Mouse (Mus musculus): Measurements from ENCODE around the gene Bcl11b.

The Bcl11b gene

DNA sequence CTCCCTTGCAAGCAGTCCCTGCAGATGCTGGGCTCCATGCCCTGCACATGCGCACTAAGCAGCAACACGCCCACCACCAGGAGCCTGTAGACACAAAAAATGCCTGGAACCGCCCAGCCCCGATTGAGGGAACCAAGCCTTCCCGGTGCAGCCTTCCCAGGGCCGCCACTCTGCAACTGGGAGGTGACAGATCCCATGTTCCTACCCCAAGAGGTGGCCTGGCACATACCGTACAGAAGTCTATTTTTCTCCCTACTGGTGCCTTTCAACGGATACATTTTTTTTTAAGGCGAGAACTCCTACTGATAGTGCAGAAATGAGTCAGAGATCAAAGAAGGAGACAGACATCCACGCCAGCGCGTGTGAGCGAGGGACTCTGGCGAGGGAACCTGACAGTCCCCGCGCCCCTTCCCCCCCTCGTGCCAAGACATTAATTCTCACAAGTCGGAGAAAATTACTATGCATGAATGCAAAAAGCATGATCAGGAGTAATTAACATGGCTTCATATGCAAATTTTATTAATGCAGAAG lies 33.5 kb downstream of the Bcl11b start:
- DNase-seq = no peak

DNA sequence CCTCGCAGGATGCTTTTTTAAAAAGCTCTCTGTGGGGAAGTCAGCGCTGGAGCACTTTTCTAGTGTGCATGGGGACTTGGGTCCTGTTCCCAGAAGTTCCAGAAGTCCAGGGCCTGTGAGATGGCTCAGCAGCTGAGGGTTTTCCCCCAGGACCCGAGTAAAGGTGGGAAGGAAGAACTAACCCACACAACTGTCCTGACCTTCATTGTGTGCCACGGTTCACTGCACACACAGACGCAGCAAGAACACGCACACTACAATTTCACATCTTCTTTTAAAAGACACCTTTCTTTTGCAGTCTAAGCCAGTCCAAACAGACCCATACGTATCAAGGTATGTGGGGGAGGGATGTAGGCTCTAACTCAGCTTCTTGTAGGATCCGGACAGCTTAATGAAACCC lies 34.3 kb downstream of the Bcl11b start:
- DNase-seq = no peak

DNA sequence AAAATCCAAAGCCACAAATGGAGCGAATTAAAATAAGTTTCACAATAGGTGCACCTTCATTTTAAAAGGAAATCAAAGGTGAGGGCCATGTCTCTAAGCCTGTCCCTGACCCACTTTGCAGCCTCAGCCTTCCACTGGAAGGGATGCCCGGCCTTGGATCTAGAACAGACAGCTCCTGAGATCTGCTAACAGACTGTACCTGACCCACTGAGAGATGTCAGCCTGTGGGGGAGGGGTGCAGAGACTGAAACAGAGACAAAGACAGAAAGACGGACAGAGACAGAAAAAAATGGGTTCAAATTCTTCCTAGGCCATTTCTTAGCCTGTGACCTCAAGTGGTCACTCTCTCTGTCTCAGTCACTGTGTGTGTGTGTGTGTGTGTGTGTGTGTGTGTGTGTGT lies 35.1 kb downstream of the Bcl11b start:
- no peak for DNase-seq

DNA sequence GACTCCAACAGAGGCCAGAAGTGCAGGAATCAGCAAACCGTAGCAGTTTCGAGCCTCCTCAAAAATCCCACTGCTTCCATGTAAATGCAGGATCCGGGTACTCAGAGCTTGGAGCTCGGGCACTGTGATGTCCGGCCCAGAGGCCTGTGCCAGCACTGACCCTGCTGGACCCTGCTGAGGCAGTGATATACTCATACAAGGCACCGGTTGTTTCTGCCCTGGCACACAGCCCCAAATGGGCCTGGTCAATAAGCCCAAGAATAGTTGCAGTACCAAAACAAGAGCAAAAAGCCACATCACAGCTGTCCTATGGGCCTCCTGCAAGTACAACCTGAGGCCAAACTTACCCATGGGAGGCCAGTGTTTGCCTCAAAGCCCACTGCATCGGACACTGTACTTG lies 36.4 kb downstream of the Bcl11b start:
- DNase-seq = no peak

DNA sequence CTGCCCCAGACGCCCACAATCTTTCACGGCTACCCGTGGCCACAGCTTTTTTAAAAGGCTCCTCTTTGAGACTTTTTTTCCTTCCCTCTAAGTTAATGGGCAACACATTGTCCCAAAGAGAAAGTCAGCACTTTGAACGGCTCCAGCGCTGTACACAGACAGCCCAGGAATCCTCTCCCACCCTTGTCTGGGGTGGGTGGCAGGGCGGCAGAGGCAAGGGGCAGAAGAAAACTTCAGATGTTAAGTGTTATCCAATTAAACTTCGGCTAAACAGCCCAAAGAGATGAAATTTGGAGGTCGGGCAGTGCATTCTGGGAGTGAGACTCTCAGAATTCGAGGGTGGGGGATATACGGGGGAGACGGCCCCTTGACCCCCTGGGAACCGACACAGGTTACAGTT lies 38.3 kb downstream of the Bcl11b start:
- no peak for DNase-seq

DNA sequence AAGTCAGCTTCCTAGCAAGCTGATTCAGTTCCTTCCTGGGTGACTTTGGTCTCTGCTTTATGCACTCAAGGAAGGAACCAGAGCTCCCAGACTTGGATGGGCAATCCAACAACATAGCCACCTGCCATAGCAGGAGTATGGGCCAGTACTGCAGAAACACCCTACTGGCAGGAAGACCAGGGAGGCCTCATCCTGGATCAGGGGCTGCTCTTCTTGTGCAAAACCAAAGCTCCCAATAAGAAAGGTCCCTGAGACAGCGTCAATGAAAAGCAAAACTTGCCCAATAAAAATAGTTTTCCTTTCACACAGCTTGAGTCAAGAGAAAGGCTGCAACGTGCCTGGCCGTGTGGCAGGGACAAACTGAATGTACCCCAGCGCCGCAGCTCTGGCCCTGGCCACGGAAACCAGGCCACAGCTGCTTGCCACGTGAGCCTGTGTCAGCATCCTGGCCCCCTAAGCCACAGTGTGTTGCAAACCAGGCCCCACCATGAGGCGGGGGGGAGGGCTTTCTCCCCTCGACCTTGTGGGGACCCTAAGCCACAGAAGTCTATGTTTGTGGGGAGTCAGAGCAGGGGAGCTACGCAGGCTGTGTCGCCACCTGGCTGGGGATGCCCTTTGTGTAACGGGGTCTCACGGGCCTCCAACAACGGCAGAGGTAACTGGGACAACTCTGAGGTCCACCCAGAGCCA lies 38.9 kb downstream of the Bcl11b start:
- DNase-seq = no peak

DNA sequence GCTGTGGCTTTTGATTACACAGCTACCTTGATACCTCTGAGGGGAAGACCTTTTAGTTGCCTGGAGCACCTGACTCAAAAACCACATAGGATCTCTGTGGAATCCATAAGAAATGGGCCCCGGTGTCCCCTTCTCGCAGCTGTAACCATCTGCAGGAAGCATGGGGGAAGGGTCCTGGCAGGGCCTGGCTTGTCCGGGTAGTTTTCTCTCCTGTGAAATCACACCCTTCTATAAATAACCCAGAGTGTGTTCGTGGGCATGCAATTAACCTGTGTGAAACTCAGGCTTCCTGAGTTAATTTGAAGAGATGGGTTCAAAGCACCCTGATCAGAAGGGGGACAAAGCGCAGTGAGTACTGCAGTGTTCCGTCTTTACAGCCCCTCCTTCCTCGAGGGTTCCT lies 40.5 kb downstream of the Bcl11b start:
- DNase-seq = no peak

DNA sequence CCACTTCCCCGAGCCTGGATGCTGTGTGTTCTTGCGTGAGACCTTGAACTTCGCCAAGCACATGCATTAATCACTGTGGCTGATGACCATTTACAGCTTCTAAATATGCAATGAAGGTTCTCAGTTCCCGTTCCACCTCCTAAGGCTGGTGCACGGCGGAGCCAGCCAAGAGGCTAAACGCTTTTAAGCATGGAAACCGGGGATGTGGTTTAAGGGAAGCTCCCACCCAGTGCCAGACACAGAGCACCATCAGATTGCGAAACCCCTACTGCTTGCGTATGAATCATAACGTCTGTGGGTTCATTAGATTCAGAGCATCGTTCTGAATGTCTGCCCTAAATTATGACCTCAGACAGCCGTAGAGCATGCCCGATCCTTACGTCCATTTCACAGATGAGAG lies 41.6 kb downstream of the Bcl11b start:
- DNase-seq = no peak

DNA sequence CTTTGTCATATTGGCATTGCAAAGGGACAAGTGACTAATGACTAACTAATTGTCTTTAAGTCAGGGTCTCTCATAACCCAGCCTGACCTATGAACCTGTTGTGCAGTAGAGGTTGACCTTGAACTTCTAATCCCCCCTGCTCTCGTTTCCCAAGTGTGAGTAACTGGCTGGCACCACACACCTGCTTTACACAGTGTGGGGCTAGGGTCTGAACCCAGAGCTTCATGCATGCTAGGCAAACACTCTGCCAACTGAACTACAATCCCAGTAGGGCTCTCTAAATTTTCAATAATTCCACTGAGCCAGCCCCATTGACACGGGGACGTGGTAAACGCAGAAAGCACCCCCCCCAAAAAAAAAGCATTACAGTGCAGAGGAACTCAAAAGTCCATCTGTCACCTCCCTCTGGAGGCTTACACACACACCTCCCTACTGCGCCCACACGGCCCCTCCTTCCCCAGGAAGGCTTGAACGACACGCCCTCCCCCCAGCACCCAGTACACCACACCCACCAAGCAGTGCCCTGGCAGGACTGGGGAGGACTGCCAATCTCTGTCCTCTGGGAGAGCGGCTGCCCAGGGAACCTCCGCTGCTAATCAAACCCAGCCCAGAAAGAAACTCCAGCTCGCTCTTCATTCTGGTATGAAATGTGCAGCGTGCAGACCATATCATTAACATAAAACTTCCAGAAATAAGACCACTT lies 42.5 kb downstream of the Bcl11b start:
- no peak for DNase-seq

DNA sequence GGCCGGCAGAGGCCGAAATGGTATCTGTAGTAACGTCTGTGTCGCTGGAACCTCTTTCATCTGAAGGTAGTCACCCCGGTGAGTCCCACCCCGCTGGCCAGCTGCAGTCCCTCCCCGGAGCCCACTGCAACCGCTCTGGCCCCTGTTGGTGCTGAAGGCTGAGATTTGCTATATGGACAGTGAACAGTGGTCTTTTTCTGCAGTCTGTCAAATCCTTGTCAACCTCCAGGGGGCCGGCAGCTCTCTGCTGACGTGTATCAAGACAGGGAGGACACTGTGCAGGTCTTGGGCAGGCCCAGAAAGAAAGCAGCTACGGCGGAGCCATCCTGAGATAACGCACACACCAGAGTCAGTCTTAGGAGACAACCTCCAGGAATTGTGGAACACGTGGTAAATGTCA lies 43.0 kb downstream of the Bcl11b start:
- DNase-seq = no peak

DNA sequence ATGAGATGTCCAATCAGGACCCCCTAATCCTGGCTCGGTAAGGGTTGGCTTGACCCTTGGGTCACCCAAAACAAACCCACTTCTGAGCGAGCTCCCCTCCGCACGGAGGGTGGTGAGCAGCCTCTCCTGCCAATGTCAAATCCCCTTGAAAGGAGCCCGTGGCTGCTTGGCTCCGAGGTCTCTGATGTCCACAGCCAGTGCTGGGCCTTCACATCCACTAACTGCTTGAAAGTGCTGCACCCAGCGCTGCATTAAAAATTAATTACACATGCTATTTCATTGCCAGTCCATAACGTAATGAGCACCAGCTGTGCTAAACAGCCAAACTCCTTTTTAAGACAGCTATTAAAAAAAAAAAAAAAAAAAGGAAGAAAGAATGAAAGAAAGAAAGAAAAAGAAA lies 43.5 kb downstream of the Bcl11b start:
- no peak for DNase-seq

DNA sequence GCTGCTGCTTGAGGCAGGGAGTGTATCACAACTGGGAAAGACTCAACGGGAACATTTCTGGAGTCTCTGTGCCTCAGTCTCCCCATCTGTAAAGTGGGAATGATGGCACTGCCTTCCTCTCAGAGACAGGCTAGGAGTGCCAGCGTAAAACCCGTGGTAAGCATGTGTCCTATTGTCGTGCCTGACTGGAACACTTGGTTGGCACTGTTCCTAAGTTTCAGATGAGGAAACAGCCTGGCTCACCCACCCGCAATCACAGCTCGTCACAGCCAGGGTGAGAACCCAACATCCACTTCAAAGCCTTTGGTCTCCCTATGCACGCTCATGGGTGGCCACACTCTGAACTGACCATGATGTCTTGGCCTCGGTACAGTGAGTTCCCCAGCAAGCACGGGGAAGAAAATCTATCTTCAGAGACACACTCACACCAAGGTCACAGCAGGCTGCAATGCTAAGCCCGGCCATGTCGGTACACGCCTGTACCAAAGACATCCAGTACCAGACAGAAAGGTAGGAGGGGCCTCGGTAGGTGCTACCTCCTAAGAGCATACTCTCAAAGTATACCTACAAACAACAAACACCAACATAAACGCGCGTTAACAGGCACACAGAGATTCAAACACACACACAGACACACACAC lies 50.2 kb downstream of the Bcl11b start:
- DNase-seq = no peak

DNA sequence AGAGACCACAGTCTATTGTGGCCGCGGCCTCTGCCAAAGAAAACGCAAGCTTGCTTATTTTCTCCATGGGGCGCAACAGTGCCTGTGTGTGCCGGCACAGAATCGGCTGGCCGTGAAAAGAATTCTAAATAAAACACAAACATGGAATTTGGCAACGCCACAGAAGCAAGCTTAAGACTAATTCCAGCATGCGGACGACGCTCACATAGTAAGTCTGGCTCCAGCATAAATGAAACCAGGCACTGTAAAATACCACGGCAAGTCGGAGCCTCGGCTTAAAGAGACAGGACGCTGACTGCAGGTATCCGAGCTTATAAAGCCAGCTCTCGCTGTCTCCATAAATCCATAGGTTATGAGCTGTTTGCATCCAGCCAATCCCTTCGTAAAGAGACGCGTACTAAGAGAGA lies 51.1 kb downstream of the Bcl11b start:
- DNase-seq = no peak

DNA sequence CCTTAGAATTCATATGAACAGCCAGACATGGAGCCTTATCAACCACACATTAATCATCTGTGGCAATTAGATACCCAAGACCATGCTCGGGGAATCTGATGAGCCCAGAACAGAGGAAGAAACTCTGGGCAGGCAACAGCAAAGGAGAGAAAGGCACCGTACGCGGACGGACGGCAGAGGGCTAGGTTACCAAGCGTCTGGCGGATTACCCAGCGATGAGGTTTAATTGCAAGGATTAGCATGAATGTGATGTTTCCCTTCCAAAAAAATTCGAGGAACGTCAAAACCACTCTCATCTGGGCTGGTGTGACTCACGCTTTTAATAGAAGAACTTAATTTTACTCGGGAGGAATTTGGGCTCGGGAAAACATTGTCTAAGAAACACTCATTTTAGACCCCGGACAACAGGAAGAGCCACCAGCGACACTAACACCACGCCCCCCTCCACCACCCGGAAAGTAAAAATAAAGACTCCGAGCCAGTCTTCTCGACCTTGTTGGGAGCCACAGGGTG lies 52.7 kb downstream of the Bcl11b start:
- DNase-seq = no peak

DNA sequence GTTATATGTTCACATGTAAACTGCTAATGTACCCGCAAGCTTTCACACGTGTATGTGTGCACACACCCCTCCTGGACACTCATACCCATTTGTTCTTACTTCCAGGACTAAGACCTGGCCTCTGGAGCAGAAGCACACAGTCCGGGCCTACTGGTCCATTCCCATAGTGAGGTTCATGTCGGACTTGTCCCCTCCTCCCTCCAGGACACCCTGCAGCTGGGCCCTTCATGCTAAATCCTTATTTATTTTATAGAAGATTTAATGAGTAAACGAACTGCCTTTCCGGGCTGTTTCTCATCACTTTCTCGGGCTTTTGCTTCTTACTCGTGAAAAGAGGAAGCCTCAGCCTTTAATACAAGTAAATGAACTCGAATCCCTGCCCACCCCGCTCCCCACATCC lies 54.0 kb downstream of the Bcl11b start:
- DNase-seq = no peak

DNA sequence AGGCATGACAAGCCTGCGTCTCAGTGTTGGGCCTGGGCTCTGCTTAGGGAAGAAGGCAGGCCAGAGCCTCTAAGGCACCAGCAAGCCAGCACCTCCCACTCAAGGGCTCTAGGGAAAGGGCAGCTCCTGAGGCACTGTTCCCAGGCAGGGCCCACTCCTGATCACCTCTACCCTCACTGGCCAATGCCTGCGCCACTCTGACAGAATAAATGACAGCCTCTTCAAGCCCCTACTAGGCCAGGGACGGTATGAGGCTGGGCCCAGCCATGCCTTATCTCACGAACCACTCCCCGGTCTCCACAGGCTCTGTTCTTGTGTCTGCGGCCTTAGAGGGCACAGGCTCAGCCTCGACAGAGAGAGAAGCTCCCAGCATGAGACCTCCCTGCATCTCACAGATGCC lies 61.3 kb downstream of the Bcl11b start:
- DNase-seq = no peak

DNA sequence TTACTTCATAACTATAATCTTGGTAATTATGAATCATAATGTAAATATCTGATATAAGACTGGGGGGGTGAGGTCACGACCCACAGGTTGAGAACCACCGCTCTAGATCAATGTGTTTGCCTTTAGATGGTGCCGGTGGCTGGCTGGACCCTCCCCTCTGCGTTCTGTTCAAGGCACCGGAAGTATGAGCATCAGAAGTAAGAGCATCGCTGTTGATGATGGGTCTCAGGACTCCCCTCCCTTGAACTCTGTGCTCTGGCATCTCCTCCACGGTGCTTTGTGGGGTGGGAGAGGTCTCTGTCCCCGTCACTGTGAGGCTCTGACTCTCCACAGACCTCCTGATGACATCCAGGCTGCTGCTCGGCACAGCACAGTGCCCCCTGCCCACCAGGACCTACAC lies 62.6 kb downstream of the Bcl11b start:
- DNase-seq = no peak

DNA sequence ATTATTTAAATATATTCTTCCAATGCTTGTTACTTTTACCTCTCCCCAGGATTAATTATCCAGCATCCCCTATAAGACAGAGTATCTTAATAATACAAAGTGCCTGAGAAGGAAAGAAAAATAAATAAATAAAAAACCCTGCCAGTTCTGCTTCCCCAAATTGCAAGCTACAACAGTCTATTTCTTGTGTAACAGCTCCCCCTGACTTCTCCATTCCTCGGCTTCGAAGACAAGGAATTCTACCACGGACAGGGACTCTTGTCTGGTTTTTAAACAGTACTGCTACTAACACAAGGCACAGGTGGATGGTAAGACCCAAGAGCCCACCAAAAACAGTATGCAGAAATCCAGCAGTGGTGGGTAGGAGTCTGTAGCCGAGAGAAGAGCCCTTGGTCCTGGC lies 64.2 kb downstream of the Bcl11b start:
- no peak for DNase-seq

DNA sequence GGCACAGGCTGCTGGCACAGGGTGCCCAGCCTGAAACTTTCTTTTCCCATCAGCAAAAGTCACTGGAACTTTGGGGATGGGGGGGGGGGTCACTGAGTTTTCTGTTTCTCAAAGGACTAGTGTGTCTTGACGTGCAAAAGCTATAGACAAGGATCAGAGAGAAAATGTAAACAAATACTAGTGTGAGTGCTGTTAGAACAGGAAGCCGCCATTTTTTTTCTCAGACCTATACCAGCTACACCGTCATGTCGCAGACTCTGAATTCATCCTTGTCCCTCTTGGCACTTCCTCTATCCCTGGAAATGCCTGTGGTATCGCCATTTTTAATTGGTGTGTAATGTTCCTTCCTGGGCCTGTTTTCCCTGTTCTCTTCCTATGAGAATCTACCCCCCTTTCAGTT lies 66.4 kb downstream of the Bcl11b start:
- DNase-seq = no peak

DNA sequence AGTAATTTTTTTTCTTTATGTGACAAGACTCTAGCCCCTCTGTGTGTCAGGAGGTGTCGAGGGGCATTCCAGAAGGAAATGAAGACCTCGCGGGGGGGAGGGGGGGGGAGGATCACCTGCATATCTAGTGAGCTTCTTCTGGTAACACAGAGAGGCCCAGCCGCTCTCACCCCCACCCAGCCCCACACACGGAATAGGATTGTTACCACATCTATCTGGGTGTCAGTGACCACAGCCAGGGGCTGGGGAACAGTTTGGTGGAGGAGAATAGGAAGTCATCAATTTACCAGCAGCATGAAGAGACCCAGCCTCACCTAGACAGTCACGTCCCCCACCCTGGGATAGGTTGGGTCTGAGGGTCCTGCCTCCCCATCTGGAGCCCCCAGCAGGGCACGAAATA lies 67.0 kb downstream of the Bcl11b start:
- DNase-seq = no peak

DNA sequence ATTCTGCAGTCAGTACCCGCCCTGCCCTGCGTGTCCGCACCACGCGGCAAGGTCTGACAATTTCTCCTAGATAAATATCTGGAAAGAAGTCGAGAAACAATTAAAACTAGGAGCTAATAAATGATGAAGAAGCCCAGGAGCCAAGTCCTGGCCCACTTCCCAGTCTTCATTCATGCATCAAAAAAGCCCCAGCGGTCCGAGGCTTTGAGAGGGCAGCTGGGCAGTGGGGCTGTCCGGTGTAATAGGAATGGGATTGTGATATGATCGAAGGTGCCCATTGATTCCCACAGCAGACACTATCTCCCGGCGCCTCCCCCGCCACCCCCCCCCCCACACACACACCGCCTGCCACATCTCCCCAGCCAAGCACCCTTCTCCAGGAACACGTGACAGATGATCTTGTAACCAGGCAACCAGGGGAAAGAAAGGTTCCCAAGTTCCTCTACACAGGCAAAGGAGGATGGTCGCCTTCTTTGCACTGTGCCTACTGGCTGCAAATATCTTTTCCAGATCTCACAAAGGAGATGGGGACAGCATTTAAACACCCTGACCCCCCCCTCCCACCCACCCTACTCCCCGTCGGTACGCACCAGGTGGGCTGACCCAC lies 68.5 kb downstream of the Bcl11b start:
- DNase-seq = no peak

DNA sequence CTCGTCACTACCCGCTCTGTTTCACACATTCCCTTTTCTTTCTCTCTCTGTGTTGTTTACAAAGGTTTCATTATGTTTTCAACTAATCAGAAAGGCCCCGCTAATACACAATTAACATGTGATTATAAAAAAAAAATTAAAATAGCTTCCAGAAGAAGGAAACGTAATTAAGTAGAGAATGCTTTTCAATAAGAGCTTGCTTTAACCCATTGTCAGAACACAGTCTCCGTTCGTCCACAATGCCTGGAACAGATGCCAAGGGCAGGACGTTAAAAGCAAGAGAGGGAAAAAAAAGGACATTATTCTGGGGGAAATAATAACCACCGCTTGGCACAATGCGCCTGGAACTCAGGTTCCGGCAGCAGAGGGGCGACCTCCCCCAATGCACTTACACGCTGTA lies 71.3 kb downstream of the Bcl11b start:
- no peak for DNase-seq

DNA sequence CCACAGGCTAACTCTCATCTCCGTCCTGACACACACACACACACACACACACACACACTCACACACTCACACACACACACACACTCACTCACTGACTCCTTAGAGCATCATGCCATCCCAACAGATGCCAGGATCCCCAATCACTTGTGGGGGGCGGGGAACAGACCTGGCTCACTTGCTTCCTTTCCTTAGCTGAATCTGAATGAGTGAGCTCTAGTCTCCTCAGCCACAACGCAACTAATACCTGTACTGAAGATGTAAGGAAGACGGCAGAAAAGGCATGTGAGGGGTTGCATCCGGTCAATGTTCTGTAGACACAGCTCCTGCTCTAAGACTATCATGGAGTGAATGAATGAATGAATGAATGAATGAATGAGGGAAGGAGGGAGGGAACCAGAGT lies 71.9 kb downstream of the Bcl11b start:
- no peak for DNase-seq
